Mouse (Mus musculus) ES-Bruce4 (cell line): ENCODE results near the gene Zfp839.

Experiments
- CTCF ChIP-seq: IDR thresholded peaks from one replicate; pipeline ENCODE4 v1.8.1; 2011; ENCODE audit warnings: low read depth, low read length
- EP300 ChIP-seq: IDR thresholded peaks from 2 replicates; pipeline ENCODE4 v1.6.1; 2011; ENCODE audit warnings: low read depth, low read length; ENCODE audit not compliant: insufficient read depth
- POLR2A ChIP-seq: IDR thresholded peaks from one replicate; pipeline ENCODE4 v1.8.1; 2011; ENCODE audit warnings: low read length; ENCODE audit not compliant: insufficient read depth

GRCm38 (mm10) chr12:110835182-110835581, 14.9 kb upstream of the Zfp839 start:
- no peak for TF ChIP-seq CTCF
- no peak for TF ChIP-seq POLR2A
- no peak for TF ChIP-seq EP300
